Mouse (Mus musculus) cerebellum, adult 18-20 months (tissue): Measurements from ENCODE around the gene Slc39a7.
"Not testable (repeated sequence)": the region's sequence is repeated elsewhere in the genome, so short reads cannot be mapped to it uniquely, and the experiment has no call there.

Source experiments
- DNase-seq, 2 experiments: peaks; one replicate each; pipeline ENCODE4 v3.0.0; 2021

The Slc39a7 gene

DNA sequence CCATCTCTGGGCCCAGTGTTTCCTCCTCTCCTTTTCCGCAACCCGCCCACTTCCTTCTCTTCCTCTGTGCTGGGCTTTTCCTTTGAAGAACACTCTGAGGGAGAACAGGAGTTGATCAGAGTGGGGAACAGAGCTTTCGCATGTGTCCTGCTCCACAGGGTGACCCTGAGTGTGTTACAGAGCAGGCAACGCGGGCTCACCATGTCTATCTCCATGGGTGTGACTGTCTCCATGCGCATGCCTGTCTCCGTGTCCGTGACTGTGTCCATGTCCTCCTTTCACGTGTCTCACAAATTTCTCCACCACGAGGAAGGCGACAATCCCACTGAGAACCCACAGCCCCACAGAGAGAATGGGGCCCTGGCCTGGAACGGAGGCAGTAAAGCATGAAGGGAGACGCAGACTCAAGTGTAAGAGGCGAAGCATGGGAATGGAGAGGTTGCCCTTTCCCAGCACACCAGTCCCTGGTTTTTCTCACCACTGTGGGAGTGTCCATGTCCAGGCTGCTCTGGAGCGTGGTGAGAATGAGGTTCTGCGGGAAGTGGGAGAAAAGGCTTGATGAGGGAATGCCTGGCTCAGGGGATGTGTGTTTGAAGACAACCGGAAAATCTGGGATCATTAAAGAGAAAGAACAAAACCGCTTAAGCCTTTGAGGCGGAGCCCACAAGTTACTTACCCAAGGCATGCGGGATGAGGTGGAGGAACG is 1.4 kb downstream of the Slc39a7 start:
- DNase-seq = peak in 1 of 2 experiments; percentile 15

DNA sequence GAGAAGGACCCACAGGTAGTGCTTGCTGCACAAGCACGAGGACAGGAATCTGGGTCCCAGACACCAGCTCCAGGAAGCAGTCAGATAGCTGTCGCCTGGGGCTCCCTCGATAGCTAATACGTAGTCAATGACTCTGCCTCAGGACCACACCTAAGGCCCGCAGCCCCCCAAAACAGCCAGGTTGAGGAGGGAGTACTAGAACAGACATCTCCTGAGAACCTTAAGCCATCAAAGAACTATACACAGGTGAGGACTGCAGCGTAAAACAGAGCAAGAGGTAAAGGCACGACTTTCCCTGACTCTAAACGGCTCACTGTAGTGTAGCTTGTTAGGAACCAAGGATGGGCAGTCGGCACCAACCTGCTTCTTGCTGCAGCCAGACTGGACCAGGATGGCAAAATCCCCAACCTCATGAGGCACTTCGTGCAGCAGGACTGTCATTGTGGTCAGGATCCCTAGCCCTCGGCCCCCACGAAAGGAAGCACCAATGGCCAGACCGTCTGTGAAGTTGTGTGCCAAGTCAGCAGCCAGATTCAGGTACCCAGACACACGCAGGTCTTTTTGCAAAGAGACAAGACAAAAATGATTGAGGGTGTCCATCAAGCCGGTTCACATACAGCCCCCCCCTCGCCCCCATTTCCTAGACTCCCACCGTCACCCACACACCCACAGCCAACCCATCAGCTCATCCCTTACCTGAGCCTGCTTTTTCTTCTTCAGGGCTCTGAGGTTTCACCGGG is 2.2 kb downstream of the Slc39a7 start:
- peak in 1 of 2 experiments; percentile 10 for DNase-seq

DNA sequence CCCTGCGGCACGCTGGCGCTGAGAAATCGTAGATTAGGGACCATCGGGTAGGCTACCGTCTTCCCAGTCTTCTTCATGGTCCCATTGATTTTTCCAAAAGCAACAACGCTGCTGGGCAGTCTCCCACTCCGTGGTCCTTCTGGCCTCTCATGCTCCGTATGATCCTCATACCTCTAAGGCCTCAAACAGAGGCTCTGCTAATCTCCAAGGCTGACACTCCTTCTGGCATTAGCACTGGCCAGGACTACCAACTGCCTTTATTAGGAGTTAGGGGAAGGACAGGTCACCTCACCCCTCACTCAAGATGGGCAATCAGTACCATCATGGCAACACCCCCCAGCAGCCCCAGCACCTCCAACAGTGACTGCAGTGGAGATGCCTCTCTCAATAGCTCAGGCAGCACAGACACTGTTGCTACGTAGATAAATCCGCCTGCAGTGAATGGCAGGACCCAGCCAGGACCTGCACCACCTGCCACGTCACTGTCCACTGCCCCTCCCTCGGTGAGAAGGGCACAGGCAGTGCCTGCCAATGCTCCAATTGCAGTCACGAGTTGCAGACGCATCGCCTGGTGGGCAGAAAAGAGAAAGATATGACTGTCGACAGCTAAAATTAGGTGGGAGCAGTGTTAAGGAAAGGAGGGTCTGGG is 2.9 kb downstream of the Slc39a7 start:
- peak in 1 of 2 experiments; percentile 12 for DNase-seq

DNA sequence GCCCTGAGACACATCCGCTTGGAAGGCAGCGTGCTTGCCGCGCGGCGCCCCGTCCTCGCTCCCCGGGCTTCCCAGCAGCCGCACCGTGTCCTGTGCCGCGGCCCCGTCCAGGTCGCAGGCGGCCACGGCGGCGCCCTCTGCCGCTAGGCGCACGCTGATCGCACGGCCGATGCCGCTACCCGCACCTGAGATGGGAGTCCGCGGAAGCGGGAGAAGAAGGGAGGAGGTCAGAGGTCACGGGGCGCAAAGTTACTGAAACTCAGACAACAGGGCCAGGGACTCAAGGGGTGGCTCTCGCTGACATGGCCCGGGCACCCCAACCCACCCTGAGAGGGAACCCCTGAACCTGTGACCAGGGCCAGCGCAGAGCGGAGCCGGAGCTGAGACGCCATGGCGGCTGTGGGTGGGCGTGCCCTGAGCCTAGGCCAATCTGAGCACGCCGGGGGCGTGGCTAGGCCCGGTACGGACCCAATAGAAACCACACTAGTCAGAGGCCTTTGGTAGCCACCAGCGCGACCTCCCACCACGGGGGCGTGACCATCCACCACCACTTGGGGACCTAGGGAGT is 3.7 kb downstream of the Slc39a7 start, which contains the start of gene H2-Ke6:
H2-Ke6 (minus strand) TSS at position 405 of the 568 bp plus-strand sequence.
- DNase-seq = peak; percentile 89 to 90

DNA sequence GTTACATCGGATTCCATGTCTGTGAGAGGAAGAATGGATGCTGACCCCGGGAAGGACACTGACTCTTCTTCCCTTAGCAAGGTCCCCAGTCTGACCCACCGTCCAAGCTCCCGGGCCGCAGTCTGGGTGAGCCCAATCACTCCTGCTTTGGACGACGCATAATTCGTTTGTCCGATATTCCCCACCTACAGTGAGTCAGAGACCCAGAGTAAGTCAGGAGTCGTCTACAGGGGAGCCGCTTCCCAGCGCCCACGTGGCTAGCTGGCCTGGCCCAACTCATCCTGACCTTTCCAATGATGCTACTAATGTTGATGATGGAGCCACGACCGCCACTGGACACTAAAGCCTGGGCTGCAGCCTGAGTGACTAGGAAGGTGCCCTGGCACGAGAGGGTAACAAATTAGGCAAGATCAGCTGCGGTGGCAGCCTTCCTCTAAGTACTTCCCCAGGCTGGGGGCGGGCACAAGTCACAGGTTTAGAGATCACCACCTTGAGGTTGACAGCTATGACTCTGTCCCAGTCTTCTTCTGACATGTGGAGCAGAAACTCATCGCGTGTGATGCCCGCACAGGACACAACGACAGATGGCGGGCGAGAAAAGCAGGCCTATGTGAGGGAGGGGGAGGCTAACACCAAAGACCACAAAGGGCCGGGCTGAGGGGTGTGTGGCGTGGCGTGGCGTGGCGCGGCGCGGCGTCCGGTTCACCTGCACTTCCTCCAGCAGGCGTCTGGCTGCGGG is 4.4 kb downstream of the Slc39a7 start:
- DNase-seq = peak in 1 of 2 experiments; percentile 51

DNA sequence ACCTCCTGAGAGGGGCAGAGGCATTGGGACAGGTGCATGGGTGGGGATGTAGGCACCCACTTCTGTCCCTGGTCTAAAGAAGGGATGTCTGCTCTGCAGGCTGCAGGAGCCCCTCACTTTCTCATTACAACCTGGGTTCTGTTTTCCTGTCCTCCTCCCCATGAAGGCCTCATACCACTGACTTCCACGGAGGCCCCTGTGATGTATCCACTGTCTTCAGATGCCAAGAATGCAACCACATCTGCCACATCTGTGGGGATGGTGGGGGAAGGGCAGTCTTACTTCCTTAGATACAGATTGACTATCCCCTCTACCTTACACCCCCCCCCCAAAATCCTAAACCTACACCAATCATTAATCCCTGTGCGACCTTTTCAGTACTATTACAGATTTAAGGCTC is 5.3 kb downstream of the Slc39a7 start:
- DNase-seq = peak in 1 of 2 experiments; percentile 11

DNA sequence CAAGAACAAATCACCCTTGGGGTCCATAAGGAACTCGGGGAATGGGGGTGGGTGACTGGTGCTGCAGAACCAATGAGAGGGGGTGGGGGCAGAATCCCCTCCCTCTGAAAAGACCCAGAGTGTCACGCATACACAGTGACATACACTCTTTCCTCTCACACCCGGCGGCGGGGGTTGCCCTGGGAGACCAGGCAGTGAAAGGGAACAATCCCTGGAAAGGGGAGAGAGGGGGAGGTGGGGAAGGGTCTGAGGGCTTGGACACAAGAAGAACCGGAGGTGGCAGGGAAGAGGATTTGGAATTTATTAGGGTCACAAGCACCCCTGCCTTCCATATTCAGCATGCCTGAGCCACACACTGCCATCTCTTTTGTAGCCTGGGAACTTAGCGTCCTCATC is 5.7 kb downstream of the Slc39a7 start:
- peak in 1 of 2 experiments; percentile 19 for DNase-seq

DNA sequence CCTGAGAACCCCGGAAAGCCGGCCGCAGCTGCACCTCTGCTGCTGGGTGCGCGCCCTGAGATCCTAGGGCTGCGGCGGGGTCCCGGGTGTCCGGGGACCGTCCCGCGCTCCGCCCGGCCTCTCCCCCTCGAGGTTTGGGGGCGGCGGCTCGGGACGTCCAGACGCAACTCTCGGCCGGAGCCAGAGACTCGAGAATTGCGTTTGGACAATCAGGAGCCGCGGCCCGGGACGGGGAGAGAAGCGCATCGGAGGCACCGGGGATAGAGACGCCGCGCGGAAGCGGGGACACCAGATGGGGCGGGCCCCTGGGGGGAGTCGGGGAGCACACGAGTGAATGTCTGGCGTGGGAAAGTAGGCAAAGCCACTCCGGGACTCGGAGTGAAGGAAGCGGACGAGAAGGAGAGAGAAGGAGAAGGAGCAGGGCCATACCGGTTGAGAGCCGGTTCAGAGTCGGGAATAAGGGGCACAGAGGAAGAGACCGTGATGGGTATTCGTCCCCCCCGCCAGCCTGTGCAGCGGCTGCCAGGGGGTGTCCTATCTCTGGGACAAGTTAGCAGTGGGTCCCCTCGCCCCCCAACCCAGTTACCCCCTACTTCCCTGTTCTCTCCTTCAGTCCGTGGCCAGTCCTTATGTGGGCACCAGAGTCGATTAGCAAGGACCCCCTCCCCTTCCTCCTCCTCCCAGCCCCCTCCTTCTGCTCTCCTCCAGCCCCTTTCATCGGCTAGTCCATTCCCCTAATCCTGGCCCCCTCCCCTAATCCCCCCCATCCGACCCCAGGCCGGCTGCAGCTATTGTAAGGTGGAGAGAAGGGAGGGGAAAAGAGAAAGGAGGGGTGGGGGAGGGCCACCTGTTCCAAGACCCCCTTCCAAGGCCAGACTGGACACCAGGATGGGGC is 6.4 kb downstream of the Slc39a7 start:
- DNase-seq = peak in 1 of 2 experiments; percentile 39

DNA sequence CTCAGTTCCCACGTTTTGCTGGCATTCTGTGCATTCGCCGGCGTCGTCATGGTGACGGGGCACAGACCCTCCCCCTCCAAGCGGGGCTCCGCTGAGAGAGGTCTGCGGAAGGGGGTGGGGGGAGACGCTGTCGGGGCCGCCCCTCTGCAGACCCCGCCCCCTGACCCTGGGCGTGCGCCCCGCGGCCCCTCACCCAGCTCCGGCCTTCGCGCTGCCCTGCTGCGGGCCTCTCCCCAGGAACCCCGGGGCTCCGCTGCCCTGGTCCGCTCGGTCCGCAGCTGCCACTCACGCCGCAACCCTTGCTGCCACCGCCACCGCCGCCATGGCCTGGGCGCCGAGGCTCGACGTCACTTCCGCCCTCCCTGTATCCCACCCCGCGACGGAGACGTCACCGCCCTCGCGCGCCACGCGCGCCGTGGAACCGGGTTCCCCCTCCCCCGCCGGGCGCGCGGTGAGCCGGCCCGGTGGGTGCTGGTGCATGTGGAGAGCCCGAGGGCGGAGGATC is 7.1 kb downstream of the Slc39a7 start, which contains the start of gene Ring1:
Ring1 (minus strand) TSS at position 364 of the 505 bp plus-strand sequence.
- DNase-seq = peak; percentile 88 to 92

DNA sequence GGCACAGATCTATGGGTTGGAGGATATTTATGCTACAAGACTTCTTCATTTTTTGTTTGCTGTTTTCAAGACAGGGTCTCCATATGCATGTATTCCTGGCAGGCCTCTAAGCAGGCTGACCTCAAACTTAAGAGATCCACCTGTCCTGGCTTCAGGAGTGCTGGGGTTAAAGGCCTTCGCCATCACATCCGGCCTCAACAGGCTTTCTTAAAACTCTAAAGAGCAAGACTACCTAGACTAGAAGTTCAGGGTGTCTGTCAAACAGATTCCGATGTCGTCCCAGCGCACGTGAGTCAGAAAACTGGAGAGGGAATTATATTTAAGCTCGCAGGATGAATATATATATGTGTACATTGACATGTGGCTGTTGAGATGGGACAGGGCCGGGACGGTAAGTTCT is 7.8 kb downstream of the Slc39a7 start:
- DNase-seq = no peak

DNA sequence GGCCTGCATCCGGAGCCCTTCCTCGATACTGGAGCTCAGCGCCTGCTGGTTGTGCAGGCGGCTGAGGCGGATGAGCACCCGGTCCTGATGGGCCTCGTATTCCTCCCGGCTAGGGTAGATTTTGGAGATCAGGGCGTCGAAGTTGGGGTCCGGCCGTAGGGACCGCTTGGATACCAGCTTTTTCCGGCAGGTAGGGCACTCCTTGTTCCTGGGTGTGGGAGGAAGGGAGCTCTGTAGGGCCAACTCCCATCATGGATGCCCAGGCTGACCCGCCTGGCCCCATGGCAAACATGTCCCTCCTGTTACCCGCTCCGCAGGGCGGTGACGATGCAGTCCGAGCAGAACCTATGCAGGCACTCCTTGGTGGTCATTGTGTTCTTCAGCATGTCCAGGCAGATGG is 8.5 kb downstream of the Slc39a7 start:
- DNase-seq = peak in 1 of 2 experiments; percentile 11

DNA sequence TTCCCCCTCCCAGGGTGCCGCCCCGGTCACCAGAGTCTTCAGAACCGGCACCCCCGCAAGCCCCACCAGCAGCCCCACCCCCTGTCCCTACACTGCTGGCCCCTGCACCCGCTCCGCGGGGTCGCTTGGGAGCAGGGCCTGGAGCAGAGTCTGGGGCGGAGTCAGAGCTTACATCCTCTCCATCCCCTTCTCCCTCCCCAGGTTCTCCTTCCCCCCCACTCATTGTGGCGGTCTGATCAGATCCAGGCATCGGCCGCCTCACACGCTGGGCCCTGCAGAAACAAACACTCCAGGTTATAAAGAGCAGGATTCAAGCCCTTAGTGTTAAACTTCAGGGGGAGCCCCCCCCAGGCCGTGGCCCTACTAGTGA is 9.1 kb downstream of the Slc39a7 start:
- DNase-seq = no peak

DNA sequence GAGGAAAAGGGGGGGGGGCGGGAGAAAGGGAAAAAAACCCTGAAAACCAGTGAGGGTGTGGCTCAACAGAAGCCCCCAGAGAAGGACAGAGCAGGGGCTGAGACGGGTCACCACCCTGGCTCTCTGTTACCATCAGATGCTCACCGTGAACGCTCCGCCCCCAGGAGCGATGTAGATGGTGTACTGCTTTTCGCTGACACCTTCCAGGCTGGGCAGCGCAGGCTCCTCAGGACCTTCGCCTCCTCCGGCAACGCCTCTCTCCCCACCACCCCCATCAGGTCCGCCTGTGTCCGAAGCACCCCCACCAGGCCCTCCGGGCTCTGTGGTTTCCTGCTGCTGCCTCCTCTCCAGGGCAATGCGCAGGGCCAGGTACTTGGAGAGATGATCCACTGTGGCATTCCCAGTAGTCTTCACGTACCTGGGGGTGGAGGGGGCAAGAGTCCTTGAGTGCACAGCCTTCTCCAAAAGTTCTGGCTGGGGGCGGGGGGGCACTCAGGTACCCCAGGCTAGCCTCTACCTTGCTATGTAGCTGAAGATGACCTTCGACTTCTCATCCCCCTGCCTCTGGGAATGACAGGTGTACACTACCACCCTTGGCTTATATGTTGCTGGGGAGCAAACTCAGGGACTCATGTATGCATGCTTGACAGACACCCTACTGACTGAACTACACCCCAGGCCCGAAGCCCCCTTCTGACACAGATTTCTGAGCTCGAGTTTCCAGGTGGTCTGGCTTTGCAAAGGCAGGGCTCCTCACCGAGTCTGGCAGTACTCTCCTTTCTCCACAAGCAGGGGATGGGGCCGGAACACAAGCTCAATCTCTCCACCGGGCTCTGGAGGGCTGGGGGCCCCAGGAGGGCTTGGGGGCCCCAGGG is 9.7 kb downstream of the Slc39a7 start:
- no peak for DNase-seq

DNA sequence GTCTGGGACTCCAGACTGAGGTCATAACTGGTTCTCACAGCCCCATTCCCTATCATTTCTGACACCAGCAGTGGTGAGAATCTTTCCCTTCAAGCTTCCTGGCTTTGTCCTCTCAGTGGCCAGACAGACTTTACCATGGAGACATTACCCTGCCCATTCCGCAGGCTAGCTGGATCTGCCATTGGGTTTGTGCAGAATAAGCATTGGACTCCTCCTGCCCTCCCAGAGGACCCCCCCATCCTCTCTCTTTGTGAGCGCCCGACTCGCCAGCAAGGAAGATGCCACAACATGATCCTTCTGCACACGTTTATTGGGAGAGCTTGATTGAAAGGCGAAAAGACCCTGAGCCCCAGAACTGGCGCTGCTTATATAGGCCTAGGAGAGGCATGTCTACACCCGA is 18.0 kb downstream of the Slc39a7 start:
- no peak for DNase-seq

DNA sequence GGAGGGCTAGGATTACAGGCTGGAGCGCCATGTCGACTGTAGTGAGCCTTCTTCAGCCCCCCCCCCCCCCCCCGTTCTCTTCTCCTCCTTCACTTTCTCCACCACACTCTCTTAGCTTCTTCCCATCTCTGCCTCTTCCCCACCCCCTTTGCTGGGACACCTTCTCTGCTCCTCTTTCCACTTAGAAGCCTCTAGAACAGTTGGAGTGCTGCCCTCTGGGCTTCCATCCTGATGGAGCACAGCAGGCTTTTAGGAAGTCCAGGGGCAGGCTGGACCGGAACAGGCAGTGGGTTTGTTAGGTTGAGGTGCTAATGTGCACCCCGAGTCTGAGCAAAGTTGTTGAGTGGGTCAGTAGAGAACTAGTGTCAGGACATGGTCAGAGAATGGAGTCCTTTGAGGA is 21.3 kb downstream of the Slc39a7 start:
- no peak for DNase-seq

DNA sequence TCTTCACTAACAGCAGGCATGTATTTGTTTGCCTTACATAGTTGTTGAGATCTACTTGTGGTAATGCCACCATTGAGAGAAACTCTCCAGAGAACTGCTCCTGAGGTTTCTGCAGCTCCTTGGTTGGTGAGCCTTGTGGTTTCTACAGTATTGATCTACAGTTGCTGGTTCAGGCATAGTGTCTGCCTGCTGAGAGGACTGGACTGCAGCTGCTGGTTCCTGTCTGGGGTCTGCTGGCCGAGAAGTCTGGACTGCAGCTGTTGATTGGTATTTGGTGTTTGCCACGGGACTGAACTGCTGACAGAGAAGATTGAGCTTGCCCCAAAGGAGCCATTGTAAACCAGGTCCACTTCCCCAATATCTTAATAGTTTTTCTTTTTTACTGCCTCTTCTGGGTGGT is 24.9 kb downstream of the Slc39a7 start:
- no peak for DNase-seq

DNA sequence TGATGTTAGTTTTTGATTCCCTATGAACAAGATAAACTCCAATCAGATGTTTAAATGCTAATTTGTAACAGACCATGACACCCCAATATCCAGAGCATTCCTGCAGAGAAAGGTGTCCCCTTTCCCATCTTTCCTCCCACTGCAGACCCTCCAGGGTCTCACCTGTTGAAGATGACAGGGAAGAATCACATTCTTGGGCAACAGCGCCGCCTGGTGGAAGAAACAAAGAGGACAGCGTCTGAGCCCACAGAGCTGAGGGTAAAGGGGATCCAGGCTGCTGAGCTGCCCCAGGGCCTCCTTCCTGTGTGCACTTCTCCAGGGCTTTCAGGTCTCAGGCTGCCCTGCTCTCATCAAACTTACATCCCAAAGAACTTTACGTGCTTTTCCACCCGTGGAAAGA is 28.1 kb downstream of the Slc39a7 start:
- peak; percentile 21 to 40 for DNase-seq

DNA sequence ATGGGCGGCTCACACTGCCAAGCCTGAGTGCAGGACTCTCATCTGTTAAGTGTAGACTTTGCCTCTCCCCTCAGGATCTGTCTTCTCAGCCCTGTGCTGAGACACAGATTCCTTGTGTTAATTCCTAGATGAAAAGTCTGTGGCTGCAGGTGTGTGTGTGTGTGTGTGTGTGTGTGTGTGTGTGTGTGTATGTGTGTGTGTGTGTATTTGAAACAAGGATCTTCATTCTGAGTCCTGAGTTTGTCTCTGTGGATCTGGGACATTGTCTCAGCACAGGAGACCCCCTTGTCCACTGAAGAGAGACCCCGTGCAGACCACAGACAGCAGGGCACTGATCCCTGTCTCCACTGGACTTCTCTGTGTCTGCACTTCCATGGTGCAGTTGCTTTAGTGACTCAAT is 30.7 kb downstream of the Slc39a7 start:
- not testable (repeated sequence) for DNase-seq

DNA sequence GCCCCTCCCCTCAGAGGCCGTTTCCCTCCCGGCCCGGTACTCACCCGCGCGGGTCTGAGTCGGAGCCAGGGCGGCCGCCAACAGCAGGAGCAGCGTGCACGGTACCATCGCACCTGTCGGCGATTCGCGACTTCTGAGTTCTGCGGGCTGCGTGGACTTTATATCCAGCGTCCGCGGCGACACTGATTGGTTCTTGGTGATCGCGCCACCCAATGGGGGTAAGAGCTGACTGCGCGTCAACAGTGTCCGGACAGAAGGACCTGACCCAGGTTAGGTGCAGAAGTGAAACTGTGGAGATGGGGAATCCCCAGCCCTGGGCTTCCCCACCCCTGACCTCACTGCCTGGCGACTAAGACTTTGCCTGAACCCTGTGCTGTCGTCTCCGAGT is 31.3 kb downstream of the Slc39a7 start, which contains the start of gene H2-K1:
H2-K1 (minus strand) TSS at position 198 of the 388 bp plus-strand sequence.
- peak; percentile 67 to 79 for DNase-seq
